Mouse (Mus musculus): ENCODE results near the gene Prom1.

Prom1 gene

DNA sequence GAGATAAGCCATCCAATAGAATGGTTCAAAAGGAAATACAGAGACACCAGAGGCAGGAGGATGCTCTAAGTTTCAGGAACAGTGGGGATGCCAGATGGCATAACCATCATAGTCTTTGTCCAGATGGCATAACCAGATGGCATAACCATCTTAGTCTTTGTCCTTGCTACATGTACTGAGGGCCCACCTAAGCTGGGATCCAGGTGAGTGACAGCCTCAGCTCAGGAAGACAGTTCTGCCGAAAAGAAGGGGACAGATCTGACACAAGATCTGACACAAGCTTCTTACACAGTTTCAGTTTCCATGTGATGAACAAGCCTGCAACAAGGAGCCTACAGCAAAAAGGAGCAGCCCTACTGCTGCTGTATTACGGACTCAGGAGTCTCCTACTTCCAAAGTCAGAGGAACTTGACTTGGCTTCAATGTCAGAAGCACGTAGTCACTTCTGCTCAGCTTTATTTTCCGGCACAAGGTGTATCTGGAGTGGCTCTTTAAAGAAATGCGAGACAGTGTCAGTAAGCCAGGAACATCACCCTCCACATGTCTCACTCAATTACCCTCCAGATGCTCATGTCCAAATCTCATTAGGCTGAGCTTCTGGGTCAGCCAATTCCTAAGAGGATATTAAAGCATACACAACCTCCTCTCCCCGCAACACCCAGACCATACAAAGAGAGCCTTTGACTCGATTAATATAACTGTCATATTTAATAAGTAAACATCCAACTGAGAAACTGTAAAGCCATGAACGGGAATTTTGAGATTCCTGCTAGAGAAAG lies 21.4 kb downstream of the Prom1 start:
- no peak for DNase-seq (ENCODE audit: low spot score in 2 of 2)

DNA sequence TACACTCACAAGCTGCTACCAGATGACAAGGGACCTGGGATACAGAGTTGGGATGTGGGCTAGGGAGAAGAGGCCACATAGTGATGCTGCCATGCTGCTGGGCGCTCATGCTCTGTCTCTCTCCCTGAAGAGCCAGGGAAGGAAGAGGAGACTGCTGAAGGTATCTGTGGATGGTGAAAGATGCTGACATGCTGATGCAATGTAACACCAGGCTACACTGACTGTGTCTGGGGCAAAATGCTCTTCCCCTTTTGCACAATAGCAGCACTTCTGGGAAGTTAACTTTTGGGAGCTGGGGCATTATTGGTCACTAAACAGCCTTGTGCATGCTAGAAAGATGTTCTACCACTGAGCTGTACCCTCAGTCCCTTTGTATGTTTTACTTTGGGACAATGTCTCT lies 26.4 kb downstream of the Prom1 start:
- no peak for DNase-seq (ENCODE audit: low spot score in 2 of 2)

DNA sequence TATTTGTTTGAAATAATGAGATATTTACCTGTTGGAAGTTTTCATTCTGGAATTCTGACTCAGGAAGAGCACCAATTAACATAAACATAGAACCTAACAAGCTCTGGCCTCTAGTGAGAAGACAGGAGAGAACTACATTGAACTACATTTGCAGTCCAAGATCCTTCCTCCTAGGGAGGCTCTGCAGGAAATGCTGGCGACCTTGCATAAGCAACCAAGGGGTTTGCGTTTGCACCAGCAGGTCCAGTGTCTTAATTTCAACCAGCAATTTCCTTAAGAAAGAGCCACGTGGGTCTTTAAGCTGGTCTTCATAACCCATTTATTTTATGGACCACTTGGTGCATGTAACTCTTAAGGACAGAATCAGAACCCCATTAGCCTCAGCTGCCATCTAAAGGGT lies 28.2 kb downstream of the Prom1 start:
- no peak for DNase-seq (ENCODE audit: low spot score in 2 of 2)

DNA sequence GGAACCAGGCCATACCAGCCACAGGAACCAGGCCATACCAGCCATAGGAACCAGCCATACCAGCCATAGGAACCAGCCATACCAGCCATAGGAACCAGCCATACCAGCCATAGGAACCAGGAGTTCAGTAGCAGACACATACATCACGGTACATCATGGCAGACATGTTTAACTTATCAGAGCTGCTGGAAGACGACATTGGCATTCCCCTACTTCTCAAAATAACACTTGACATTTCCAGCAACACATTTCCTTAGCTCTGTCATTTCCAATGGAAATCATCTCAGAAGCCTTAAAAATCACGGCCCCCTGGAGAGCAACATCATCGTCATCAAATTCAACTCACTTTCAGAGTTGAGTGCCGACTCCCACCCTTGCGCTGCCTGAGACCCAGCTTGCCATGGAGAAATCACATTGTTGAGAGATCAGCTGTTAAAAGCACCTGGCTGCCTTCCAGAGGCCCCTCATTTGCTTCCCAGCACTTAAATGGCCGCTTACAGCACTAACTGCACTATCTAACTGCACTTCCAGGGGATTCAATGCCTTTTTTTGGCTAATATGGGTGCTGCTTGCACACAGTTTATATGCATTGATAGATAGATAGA lies 31.2 kb downstream of the Prom1 start:
- no peak for DNase-seq (ENCODE audit: low spot score in 2 of 2)

DNA sequence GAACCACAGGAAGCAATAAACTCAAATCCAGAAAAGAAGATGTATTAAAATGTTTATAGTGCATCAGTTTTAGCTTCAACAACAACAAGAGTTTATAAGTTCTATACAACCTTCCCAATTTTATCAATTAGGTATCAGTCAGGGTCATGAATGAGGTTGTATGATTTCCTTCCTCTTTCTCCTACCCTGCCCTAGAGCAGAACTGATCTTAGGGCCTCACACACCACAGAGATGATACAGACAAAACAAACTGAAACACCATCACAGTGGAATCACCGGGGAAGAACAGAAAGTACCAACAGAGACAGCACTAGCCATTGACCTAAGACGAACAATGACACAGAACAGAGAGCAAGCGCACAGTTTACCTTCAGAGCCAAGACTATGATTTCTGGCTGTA lies 43.6 kb downstream of the Prom1 start:
- no peak for DNase-seq (ENCODE audit: low spot score in 2 of 2)

DNA sequence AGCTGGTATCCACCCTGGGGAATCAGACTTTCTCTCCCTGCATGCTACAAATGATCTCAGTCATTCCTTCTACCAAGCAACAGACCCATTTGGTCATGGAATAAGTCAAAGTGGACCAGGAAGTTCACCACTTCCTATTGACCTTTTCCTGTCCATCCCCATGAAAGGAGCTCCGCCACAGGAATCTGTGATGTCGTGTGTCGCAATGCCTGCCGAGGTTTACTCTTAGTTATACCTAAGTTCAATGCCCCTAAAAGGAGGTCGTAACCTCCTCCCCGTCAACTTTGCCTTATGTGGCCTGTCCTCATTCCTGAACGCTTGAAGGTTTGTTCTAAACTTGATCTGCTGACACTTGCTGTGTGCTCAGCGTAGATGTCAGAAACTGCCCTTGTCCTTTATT lies 51.6 kb downstream of the Prom1 start:
- no peak for DNase-seq (ENCODE audit: low spot score in 2 of 2)

DNA sequence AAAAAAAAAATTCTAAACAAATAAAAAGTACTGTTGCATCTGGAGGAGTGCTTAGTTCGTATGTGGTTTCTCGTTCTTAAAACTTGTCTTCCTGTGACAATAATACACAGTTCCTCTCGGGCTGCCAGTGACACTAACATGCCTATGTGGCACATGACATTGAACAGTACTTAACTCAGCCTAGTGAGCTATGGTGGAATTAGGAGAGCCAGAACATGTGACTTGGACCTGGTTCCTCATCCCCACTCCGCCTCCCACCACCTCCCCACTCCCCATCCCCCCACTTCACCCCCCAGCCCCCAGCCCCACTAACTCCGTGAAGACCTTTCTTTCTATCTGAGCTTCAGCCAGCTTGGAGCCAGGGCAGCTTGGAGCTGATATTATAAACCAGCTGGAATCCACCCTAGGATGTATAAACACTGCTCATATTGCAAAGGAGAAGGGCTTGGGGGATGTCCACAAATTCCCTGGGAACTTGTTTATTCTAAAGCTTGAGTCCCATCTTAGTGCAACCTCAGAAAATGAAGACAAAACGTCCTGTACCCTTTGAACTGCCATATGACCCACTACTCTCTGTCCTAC lies 52.3 kb downstream of the Prom1 start:
- DNase-seq (ENCODE audit: low spot score in 2 of 2): no peak

DNA sequence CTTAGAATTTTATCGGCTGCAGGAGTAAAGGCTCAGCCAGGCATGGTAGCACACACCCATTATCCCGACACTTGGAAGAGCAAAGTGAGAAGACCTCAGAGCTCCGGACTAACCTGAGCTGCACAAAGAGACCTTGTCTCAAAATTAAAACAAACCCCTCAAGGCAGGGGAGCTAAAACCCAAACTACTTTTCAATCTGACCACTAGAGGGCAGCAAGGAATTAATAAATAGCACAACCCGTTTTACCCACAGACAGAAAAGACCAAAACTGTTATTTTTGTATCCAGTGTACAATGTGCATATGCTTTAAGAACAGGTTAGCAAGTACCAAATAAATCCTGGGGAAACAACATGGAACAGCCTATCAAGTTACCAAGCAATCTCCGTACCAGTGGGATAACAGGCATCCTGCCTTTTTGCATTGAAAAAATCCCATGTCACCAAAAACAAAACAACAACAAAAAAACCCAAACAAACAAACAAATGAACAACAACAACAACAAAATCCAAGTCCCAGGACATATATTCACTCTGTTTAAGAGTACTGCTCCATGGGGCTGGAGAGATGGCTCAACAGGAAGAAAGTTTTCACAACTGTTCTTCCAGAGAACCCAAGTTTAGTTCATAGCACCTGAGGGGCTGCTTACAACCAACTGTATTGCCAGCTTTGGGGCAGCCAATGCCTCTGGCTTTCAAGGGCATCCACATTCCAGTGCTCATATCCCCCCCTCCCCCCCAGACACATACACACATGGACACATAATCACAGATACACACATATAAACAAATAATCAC lies 53.1 kb downstream of the Prom1 start:
- no peak for DNase-seq (ENCODE audit: low spot score in 2 of 2)

DNA sequence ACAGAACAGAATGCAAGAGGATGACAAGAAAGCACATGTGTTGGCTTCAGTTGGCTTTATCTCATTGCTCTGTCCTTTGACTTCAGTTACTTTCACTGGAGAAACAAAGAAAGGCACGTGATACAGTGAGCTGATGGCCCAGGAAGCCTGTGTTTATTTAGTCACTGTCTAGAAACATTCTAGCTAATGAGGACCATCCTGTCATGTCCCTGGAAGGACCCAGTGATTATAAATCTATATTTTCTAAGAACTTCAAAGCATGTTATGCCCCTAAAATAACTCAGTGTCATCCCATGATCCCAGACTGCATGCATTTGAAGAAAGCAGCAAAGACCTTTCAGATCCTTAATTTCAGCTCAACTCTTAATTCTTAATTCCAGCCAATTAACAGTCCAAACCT lies 60.1 kb downstream of the Prom1 start:
- DNase-seq (ENCODE audit: low spot score in 2 of 2): no peak

DNA sequence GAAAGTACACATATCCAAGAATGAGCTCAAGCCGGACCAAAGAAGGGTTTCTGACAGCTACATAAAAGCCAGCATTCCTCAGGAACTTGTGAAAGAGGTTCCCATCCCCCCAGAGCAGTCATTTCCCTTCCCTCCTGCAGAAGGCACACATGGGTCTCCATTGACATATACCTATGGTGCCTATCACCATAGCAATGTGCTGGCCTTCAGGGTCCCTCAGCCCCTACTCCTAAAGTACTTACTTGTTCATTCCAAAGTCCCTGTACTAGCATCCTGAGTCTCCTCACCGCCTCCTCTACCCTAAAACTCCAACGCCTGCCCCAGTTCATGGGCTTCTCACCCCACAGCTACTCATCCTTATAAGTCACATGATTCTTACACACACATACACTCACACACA lies 60.8 kb downstream of the Prom1 start:
- no peak for DNase-seq (ENCODE audit: low spot score in 2 of 2)

DNA sequence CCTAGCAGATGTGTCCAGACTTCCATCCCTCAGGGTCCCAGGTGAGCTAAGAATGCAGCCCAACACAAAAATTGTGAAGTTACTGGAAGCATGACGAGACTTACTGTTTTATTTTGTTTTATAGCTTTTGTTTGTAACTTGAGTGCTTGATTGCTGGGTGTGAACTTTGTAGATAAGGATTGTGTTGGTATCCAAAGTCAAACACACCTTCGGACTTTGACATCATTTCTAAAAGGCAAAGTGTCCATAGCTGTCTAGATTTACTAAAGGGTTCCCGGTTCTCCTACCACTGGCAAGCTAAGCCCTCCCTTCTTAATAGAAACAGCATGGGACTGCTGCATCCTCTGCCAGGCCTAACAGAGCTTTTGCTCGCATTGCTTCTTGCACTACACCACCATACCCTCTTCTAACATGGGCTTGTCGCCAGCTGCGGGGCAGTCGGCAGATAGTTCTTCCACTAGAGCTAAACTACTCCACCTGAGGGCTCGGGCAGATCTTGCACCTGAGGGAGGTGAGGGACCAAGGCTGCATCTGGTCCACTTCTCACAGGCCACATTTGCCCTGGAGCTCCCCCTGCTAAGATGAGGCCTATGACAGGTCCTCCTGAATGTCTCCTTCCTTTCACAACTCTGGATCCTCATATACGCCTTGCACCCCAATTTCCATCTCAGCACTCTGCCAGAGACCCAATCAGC lies 103.4 kb downstream of the Prom1 start:
- DNase-seq (ENCODE audit: low spot score in 2 of 2): no peak

DNA sequence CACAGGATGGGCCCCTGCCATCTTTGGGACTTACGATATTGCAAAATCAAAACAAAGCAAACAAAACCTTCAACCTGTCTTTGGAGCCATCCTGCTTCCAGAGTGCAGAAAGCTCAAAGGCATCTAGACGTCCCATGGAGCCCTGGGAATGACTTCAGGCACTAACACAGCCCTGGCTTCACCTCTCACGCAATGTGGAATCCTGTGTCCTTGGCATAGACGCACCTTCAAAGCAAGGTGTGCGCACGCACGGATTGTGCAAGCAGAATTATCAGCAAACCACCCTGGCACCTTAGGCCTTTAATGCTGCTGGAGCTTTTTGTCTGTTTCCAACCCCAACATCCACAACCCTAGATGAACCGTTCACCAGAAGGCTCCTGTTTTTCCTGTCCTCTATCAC lies 104.2 kb downstream of the Prom1 start:
- no peak for DNase-seq (ENCODE audit: low spot score in 2 of 2)

DNA sequence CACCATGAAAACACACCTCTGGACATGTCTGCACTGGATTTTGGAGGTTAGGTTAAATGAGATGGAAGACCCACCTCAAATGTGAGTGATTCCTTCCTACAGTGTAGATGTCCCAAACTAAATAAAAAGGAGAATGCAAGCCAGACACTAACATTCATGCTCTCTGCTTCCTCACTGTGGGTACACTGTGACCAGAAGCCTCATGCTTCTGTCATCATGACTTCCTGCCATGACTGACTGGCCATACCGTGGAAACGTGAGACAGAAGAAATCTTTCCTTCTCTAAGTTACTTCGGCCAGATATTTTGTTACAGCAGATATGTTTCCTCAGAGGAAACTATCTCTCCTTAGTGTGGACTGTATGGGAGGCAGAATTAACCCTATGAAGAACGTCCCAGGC lies 105.7 kb downstream of the Prom1 start:
- no peak for DNase-seq (ENCODE audit: low spot score in 2 of 2)

DNA sequence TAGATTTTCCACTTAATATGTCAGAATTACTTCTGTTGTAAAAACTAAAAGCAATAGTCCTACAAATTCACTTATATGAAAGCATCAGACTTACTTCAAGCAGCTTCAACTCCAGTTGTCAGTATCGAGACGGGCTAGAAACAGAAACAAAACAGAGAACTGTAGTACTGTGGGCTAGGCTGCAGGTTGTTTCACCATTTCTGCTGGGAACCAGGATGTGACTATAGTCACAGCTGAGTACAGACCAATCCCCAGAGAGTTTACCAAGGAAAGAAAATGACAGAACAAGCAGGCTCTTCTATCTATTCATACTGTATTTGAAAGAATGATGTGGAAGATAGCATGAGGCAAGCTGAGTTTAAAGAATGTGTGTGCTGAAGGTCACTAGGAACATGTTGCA lies 106.9 kb downstream of the Prom1 start:
- no peak for DNase-seq (ENCODE audit: low spot score in 2 of 2)

DNA sequence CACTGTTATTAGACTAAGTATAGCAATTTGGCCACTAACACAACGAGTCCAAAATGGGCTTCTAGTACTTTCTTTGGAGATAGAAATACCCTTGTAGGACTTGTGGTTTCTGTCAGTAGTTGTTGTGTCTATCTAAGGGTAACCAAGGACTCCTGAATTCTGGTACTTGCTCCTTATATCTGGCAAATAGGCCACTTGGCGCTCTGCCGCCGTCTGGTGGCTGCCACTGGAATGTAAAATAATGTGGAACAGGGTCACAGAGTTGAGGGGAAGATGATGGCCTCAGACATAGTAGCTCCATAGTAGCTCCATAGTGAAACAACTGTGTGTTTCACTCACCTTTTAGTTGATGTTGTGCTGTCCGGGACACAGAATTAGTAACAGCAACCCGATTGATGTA lies 111.5 kb downstream of the Prom1 start:
- peak in 1 of 2 experiments; percentile 10 for DNase-seq (ENCODE audit: low spot score in 2 of 2)

DNA sequence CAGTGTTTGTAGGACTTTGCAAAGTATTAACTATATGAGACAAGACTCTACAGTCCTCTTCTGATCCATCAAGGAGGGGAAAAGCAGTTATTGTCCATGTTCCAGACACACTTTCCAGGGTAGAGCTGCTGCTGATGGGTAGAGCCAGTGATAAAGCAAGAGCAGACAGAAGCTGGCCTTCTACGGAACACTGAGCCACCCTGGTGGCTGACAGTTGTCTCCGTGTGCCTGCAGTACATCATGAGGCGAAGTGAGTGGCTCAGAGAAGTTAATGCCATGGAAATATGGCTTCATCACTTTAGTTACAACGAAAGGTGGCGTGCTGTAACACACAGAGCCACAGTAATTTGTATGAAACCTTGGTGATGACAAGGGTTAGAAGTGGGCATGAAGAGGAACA lies 112.8 kb downstream of the Prom1 start:
- DNase-seq (ENCODE audit: low spot score in 2 of 2): no peak

DNA sequence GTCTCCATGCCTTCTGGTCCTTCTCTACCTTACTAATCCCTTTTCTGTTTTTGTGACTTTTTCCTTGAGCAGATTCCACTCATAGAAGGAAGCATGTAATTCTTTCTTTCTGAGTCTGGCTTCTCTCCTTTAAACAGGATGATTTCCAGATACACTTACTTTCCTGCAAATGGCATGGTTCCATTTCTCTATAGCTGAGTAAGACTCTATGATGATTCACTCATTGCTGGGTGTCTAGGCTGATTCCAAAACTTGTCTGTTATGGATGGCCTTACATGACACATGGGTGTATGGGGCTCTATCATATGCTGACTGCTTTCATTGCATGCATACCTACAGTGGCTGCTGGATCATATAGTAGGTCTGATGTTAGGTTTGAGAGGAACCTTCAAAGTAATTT lies 115.6 kb downstream of the Prom1 start:
- DNase-seq (ENCODE audit: low spot score in 2 of 2): no peak

DNA sequence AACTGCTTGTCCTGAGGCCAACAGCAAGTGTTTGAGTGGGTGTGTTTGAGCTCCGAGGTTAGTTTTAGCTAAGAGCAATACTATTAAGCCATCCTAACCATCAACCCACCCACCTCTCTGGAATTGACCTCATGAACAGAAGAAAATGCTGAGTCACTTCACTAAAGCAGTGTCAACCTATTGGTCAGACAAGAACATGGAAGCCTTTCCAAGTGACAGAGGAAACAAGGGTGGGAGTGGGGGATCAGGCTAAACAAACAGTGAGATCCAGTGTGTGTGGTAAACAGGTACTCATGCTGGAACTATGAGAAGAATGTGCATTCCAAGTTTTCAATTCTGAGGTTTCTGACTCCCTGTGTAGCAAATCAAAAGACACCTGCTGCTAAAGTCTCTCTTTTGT lies 118.9 kb downstream of the Prom1 start:
- no peak for DNase-seq (ENCODE audit: low spot score in 2 of 2)

DNA sequence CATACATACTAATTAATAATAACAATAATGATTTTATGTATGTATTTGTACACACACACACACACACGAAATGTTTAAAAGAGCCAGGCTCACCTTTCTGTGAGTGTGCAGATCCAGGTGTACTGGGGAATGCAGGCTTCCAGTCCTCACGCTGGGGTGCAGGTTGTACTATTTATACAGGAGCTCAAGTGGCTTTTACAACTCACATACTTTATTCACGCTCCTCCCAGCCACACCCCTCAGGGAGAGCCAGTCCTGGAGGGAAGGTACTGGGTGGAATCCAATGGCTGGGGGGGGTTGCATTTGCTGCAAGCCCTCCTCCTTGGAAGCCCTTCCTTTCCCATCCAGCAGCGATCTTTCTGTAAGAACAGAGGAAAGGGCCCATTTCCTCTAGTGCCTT lies 120.2 kb downstream of the Prom1 start, which contains the start of gene Fgfbp1:
Fgfbp1 (minus strand) TSS at position 160 of the 400 bp plus-strand sequence.
- no peak for DNase-seq (ENCODE audit: low spot score in 2 of 2)

DNA sequence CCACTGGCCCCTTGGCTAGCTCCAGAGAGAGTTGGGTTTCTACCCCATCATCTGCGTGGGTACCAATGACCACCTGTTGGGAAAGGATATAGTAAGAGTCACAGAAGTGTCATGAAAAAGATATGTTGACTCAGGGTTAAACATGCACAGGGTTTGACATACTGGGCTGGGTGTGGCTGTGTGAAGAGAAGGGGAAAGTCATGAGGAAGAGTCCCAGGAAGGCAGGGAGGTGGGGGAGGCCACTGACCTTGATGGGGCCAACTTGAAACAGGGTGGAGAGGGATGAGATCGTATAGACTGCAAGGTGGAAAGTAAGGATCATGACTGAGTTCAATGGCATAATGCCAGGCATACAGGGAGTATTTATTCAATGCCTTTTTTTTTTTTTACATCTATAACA lies 121.4 kb downstream of the Prom1 start:
- DNase-seq (ENCODE audit: low spot score in 2 of 2): no peak

DNA sequence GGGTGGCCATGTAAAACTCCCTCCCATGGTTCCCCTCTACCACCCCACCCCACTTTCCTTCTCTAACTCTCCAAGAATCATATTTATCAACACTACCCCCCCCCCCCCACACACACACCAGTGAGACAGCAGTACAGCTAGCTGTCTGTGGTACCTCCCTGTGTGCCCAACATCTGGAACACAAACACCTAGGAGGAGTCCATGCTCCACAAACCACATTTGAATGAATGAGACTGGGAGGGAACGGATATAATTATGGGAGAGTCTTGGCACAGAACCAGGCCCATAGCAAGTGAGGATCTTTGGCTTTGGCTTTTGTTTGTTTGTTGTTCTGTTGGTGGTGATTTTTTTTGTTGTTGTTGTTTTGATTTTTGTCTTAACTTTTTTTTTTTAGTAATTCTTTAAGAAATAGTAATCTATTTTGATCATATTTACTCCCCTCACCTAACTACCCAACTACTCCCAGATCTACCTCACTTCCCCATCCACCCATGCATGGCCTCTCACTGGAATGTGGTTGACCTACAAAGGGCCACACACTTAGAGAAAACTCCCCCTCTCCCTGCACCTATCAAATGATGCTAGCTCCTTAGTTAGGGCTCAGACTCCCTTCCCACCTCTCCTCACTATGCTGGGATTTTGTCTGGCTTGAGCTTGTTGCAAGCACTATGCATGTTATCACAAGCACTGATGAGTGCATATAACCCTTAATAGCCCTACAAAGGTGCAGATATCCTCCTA lies 124.8 kb downstream of the Prom1 start:
- DNase-seq (ENCODE audit: low spot score in 2 of 2): no peak

All from frontal cortex, postnatal 14 days (tissue).